Mouse (Mus musculus): Measurements from ENCODE around the gene Wsb2. TPM values are rescaled to one million over a fixed set of nuclear protein-coding genes. Genes with fewer than 3 reads are reported as not detected.
"Not testable (repeated sequence)": the region's sequence is repeated elsewhere in the genome, so short reads cannot be mapped to it uniquely, and the experiment has no call there.

Wsb2 gene
- total RNA-seq, 2 experiments from 2014 or later, result 12.4 to 15.2 TPM

- no peak for ATAC-seq (replicated peaks; ENCODE audit: poor library complexity, severe bottlenecking)
These were observed 26.1 kb downstream of the Wsb2 start for GRCm38 (mm10) chr5:117383198-117383597.

GRCm38 (mm10) chr5:117388296-117388751 lies 31.2 kb downstream of the Wsb2 start:
- peak; percentile 71 for ATAC-seq (replicated peaks; ENCODE audit: poor library complexity, severe bottlenecking)

GRCm38 (mm10) chr5:117388877-117389276 lies 31.8 kb downstream of the Wsb2 start, which contains the start of gene Rfc5:
Rfc5 (minus strand) TSS chr5:117389047.
- peak; percentile 97 for ATAC-seq (replicated peaks; ENCODE audit: poor library complexity, severe bottlenecking)

- ATAC-seq (replicated peaks; ENCODE audit: poor library complexity, severe bottlenecking), result no peak
These were observed 33.8 kb downstream of the Wsb2 start for GRCm38 (mm10) chr5:117390895-117391294.

GRCm38 (mm10) chr5:117395834-117396233 lies 38.7 kb downstream of the Wsb2 start:
- no peak for ATAC-seq (replicated peaks; ENCODE audit: poor library complexity, severe bottlenecking)

- ATAC-seq (replicated peaks; ENCODE audit: poor library complexity, severe bottlenecking), result peak; percentile 84
These were observed 39.5 kb downstream of the Wsb2 start for GRCm38 (mm10) chr5:117396596-117397014.

- ATAC-seq (replicated peaks; ENCODE audit: poor library complexity, severe bottlenecking), result no peak
These were observed 40.3 kb downstream of the Wsb2 start for GRCm38 (mm10) chr5:117397371-117397770.

- ATAC-seq (replicated peaks; ENCODE audit: poor library complexity, severe bottlenecking), result no peak
These were observed 41.0 kb downstream of the Wsb2 start for GRCm38 (mm10) chr5:117398007-117398550.

- ATAC-seq (replicated peaks; ENCODE audit: poor library complexity, severe bottlenecking), result no peak
These were observed 42.2 kb downstream of the Wsb2 start for GRCm38 (mm10) chr5:117399281-117399680.

- no peak for ATAC-seq (replicated peaks; ENCODE audit: poor library complexity, severe bottlenecking)
These were observed 46.5 kb downstream of the Wsb2 start for GRCm38 (mm10) chr5:117403609-117404008.

GRCm38 (mm10) chr5:117404671-117405070 lies 47.6 kb downstream of the Wsb2 start:
- ATAC-seq (replicated peaks; ENCODE audit: poor library complexity, severe bottlenecking), result not testable (repeated sequence)

GRCm38 (mm10) chr5:117408216-117408615 lies 51.1 kb downstream of the Wsb2 start:
- peak; percentile 89 for ATAC-seq (replicated peaks; ENCODE audit: poor library complexity, severe bottlenecking)

- ATAC-seq (replicated peaks; ENCODE audit: poor library complexity, severe bottlenecking), result no peak
These were observed 52.3 kb downstream of the Wsb2 start for GRCm38 (mm10) chr5:117409369-117409768.

GRCm38 (mm10) chr5:117413507-117414501 lies 56.7 kb downstream of the Wsb2 start, which contains the start of gene Ksr2:
Ksr2 (plus strand) TSS chr5:117414000.
- peak; percentile 36 for ATAC-seq (replicated peaks; ENCODE audit: poor library complexity, severe bottlenecking)

GRCm38 (mm10) chr5:117414611-117415010 lies 57.5 kb downstream of the Wsb2 start:
- no peak for ATAC-seq (replicated peaks; ENCODE audit: poor library complexity, severe bottlenecking)

GRCm38 (mm10) chr5:117415011-117415912 lies 58.2 kb downstream of the Wsb2 start:
- ATAC-seq (replicated peaks; ENCODE audit: poor library complexity, severe bottlenecking), result no peak

GRCm38 (mm10) chr5:117417442-117417841 lies 60.3 kb downstream of the Wsb2 start:
- ATAC-seq (replicated peaks; ENCODE audit: poor library complexity, severe bottlenecking), result peak; percentile 87
